ENCODE assay signal across 8 mouse cellular contexts in genomic region chr10:128369218-128369543, GRCm38 (mm10). TPM values are rescaled to one million over a fixed set of nuclear protein-coding genes. Genes with fewer than 3 reads are reported as not detected.
DNase-seq lines count a peak whose midpoint lies in the region; ATAC-seq and TF ChIP-seq lines count a peak whose summit lies in the region.

No protein-coding gene starts in this region.

- no peak for ATAC-seq in lung, embryonic 14.5 days (ENCODE audit: insufficient read depth)
- ATAC-seq in embryonic facial prominence, embryonic 14.5 days (ENCODE audit: low read depth) = no peak
- no peak for ATAC-seq in intestine, embryonic 16.5 days
- no peak for ATAC-seq in neural tube, embryonic 13.5 days (ENCODE audit: low read depth)

- H3K4me1 ChIP-seq in lung, embryonic 14.5 days (ENCODE audit: insufficient read depth) = peaks cover 8% of the 10 kb centered on the region
- H3K4me1 ChIP-seq in embryonic facial prominence, embryonic 14.5 days (ENCODE audit: control insufficient read depth, insufficient read depth, low read length) = peaks cover 4% of the 10 kb centered on the region; the same call in 1 of the 2 replicates
- peaks cover 6% of the 10 kb centered on the region; the same call in 1 of the 2 replicates for H3K4me1 ChIP-seq in intestine, embryonic 16.5 days (ENCODE audit: control insufficient read depth, insufficient read depth, low read length)
- peaks cover 22% of the 10 kb centered on the region for H3K4me1 ChIP-seq in neural tube, embryonic 13.5 days (replicated peaks)

- H3K9me3 ChIP-seq in lung, embryonic 14.5 days (ENCODE audit: low read depth, low read length) = no peaks in the 10 kb centered on the region
- no peaks in the 10 kb centered on the region for H3K9me3 ChIP-seq in embryonic facial prominence, embryonic 14.5 days (ENCODE audit: control insufficient read depth, low read length)
- H3K9me3 ChIP-seq in intestine, embryonic 16.5 days (ENCODE audit: control insufficient read depth, low read length) = no peaks in the 10 kb centered on the region
- H3K9me3 ChIP-seq in neural tube, embryonic 13.5 days = no peaks in the 10 kb centered on the region

- H3K27ac ChIP-seq in lung, embryonic 14.5 days (ENCODE audit: low read depth) = peak overlapping the region; percentile 96
- peak overlapping the region; percentile 91 for H3K27ac ChIP-seq in embryonic facial prominence, embryonic 14.5 days (replicated peaks; ENCODE audit: low read depth, low read length)
- peak overlapping the region; percentile 91 for H3K27ac ChIP-seq in intestine, embryonic 16.5 days (ENCODE audit: low read length)
- peak overlapping the region; percentile 98 for H3K27ac ChIP-seq in neural tube, embryonic 13.5 days (replicated peaks)

- WGBS in lung, embryonic 14.5 days = 3% methylated on average over 9 of the region's 9 CpGs
- WGBS in embryonic facial prominence, embryonic 14.5 days = 7% methylated on average over 9 of the region's 9 CpGs
- WGBS in intestine, embryonic 16.5 days = 4% methylated on average over 9 of the region's 9 CpGs
- WGBS in neural tube, embryonic 13.5 days = 6% methylated on average over 9 of the region's 9 CpGs

- H3K4me2 ChIP-seq in lung, embryonic 14.5 days = peak overlapping the region; percentile 93
- H3K4me2 ChIP-seq in embryonic facial prominence, embryonic 14.5 days (ENCODE audit: low read depth, low read length) = peak overlapping the region; percentile 96
- peak overlapping the region; percentile 88 for H3K4me2 ChIP-seq in intestine, embryonic 16.5 days (ENCODE audit: low read depth, low read length)
- H3K4me2 ChIP-seq in neural tube, embryonic 13.5 days = peak overlapping the region; percentile 90

- TF ChIP-seq CTCF in lung, embryonic 14.5 days (IDR thresholded peaks at IDR 0.05; ENCODE audit: low read depth) = no peak

- peaks cover 6% of the 10 kb centered on the region for H3K36me3 ChIP-seq in lung, embryonic 14.5 days (ENCODE audit: insufficient read depth)
- peaks cover 8% of the 10 kb centered on the region; the same call in 1 of the 2 replicates for H3K36me3 ChIP-seq in embryonic facial prominence, embryonic 14.5 days (ENCODE audit: control insufficient read depth, insufficient read depth, low read length)
- H3K36me3 ChIP-seq in intestine, embryonic 16.5 days (ENCODE audit: control insufficient read depth, insufficient read depth, low read length) = no peaks in the 10 kb centered on the region
- H3K36me3 ChIP-seq in neural tube, embryonic 13.5 days = peaks cover 14% of the 10 kb centered on the region

- peak overlapping the region; percentile 70 for H3K9ac ChIP-seq in lung, embryonic 14.5 days
- peak overlapping the region; percentile 68 for H3K9ac ChIP-seq in embryonic facial prominence, embryonic 14.5 days (ENCODE audit: low read depth, low read length)
- H3K9ac ChIP-seq in intestine, embryonic 16.5 days (ENCODE audit: low read depth, low read length) = peak overlapping the region; percentile 76
- H3K9ac ChIP-seq in neural tube, embryonic 13.5 days = peak overlapping the region; percentile 79

- no peaks in the 10 kb centered on the region for H3K27me3 ChIP-seq in lung, embryonic 14.5 days (ENCODE audit: insufficient read depth, low read length)
- no peaks in the 10 kb centered on the region for H3K27me3 ChIP-seq in embryonic facial prominence, embryonic 14.5 days (replicated peaks; ENCODE audit: control insufficient read depth, insufficient read depth, low read length)
- no peaks in the 10 kb centered on the region for H3K27me3 ChIP-seq in intestine, embryonic 16.5 days (replicated peaks; ENCODE audit: control insufficient read depth, insufficient read depth, low read length)
- H3K27me3 ChIP-seq in neural tube, embryonic 13.5 days = no peaks in the 10 kb centered on the region

- H3K4me3 ChIP-seq in lung, embryonic 14.5 days (ENCODE audit: low read depth, low read length) = peak overlapping the region; percentile 69
- H3K4me3 ChIP-seq in embryonic facial prominence, embryonic 14.5 days (ENCODE audit: low read depth, low read length) = peak overlapping the region; percentile 69
- peak overlapping the region; percentile 72 for H3K4me3 ChIP-seq in intestine, embryonic 16.5 days (ENCODE audit: low read length)
- peak overlapping the region; percentile 64 for H3K4me3 ChIP-seq in neural tube, embryonic 13.5 days

- no peak for DNase-seq in lung, embryonic 14.5 days
- DNase-seq in lung, postnatal 10 days = no peak
- DNase-seq in embryonic facial prominence, embryonic 14.5 days (ENCODE audit: low spot score) = no peak
- no peak for DNase-seq in urinary bladder, postnatal 4 days (ENCODE audit: low spot score in 2 of 2)
- DNase-seq in thymus, postnatal 4 days = no peak
- no peak for DNase-seq in embryo, embryonic 10.5 days (ENCODE audit: low spot score)

RNA-seq across cellular contexts. Expression of gene Coq10a, which starts 0.4 kb away (rescaled TPM):
- 12.8 and 14.5 TPM in 2 replicates for polyA plus RNA-seq in lung, embryonic 14.5 days (2014; fragmentation: Nextera tagmentation; extraction: Ambion mirVana)
- 15.6 and 16.8 TPM in 2 replicates for polyA plus RNA-seq in embryonic facial prominence, embryonic 14.5 days (2014; fragmentation: Nextera tagmentation; extraction: Ambion mirVana)
- 2.5 and 3.3 TPM in 2 replicates for polyA plus RNA-seq in intestine, embryonic 16.5 days (2015; fragmentation: Nextera tagmentation; extraction: Ambion mirVana)
- 34.9 and 41.0 TPM in 2 replicates for polyA plus RNA-seq in neural tube, embryonic 13.5 days (2015; fragmentation: Nextera tagmentation; extraction: Ambion mirVana)

RNA-seq across cellular contexts. Expression of gene Ankrd52, which starts 7.7 kb away (rescaled TPM):
- polyA plus RNA-seq in lung, embryonic 14.5 days (2014; fragmentation: Nextera tagmentation; extraction: Ambion mirVana) = 15.8 and 17.0 TPM in 2 replicates
- 11.9 and 12.7 TPM in 2 replicates for polyA plus RNA-seq in embryonic facial prominence, embryonic 14.5 days (2014; fragmentation: Nextera tagmentation; extraction: Ambion mirVana)
- polyA plus RNA-seq in intestine, embryonic 16.5 days (2015; fragmentation: Nextera tagmentation; extraction: Ambion mirVana) = 6.7 and 7.2 TPM in 2 replicates
- polyA plus RNA-seq in neural tube, embryonic 13.5 days (2015; fragmentation: Nextera tagmentation; extraction: Ambion mirVana) = 9.5 and 12.1 TPM in 2 replicates

RNA-seq across cellular contexts. Expression of gene Cs, which starts 31.6 kb away (rescaled TPM):
- 205 and 211 TPM in 2 replicates for polyA plus RNA-seq in lung, embryonic 14.5 days (2014; fragmentation: Nextera tagmentation; extraction: Ambion mirVana)
- 199 and 201 TPM in 2 replicates for polyA plus RNA-seq in embryonic facial prominence, embryonic 14.5 days (2014; fragmentation: Nextera tagmentation; extraction: Ambion mirVana)
- 334 and 347 TPM in 2 replicates for polyA plus RNA-seq in intestine, embryonic 16.5 days (2015; fragmentation: Nextera tagmentation; extraction: Ambion mirVana)
- 228 and 239 TPM in 2 replicates for polyA plus RNA-seq in neural tube, embryonic 13.5 days (2015; fragmentation: Nextera tagmentation; extraction: Ambion mirVana)

RNA-seq across cellular contexts. Expression of gene Slc39a5, which starts 31.8 kb away (rescaled TPM):
- polyA plus RNA-seq in lung, embryonic 14.5 days (2014; fragmentation: Nextera tagmentation; extraction: Ambion mirVana) = 0.18 TPM in 1 of 2 replicates, not detected in the other
- 0.11 and 0.13 TPM in 2 replicates for polyA plus RNA-seq in embryonic facial prominence, embryonic 14.5 days (2014; fragmentation: Nextera tagmentation; extraction: Ambion mirVana)
- polyA plus RNA-seq in intestine, embryonic 16.5 days (2015; fragmentation: Nextera tagmentation; extraction: Ambion mirVana) = 207 and 242 TPM in 2 replicates
- not detected in 2 replicates for polyA plus RNA-seq in neural tube, embryonic 13.5 days (2015; fragmentation: Nextera tagmentation; extraction: Ambion mirVana)

RNA-seq across cellular contexts. Expression of gene Nabp2, which starts 42.1 kb away (rescaled TPM):
- polyA plus RNA-seq in lung, embryonic 14.5 days (2014; fragmentation: Nextera tagmentation; extraction: Ambion mirVana) = 77.1 and 83.1 TPM in 2 replicates
- polyA plus RNA-seq in embryonic facial prominence, embryonic 14.5 days (2014; fragmentation: Nextera tagmentation; extraction: Ambion mirVana) = 61.9 and 63.3 TPM in 2 replicates
- 104 TPM in 2 replicates for polyA plus RNA-seq in intestine, embryonic 16.5 days (2015; fragmentation: Nextera tagmentation; extraction: Ambion mirVana)
- 124 and 129 TPM in 2 replicates for polyA plus RNA-seq in neural tube, embryonic 13.5 days (2015; fragmentation: Nextera tagmentation; extraction: Ambion mirVana)
